9 mouse cellular contexts compared by ENCODE assay signal in the genomic region with DNA sequence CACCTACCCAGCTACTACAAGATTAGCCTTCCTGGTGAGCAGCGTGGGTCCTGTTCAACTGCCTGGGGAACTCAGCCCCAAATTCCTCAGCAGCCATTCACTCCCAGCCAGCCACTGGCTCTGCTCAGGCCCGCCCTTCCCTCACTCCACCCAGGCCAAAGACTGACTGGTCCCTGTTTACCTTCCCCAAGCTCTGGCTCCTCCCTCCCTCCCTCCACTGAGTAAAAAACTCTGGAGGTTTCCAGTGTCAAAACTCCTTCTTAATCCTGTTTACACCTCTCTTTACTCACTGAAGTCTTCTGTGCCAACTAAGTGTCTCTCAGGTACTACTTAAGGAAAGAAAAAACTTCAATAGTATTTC. TPM values are rescaled to one million over a fixed set of nuclear protein-coding genes. Genes with fewer than 3 reads are reported as not detected.
DNase-seq lines count a peak whose midpoint lies in the region; ATAC-seq lines count a peak whose summit lies in the region.
"Had no signal": no experiment of that assay in that cellular context is flagged by ENCODE, and none has a peak within 500 bp of the region (broad histone marks: within the 10 kb centered on the region; RNA-seq: fewer than 3 reads in every experiment).

No protein-coding gene starts in this region.

- no peak overlapping the region for H3K4me3 ChIP-seq in kidney, embryonic 14.5 days (ENCODE audit: low read length)

- H3K27me3 ChIP-seq in kidney, embryonic 14.5 days (ENCODE audit: control insufficient read depth, insufficient read depth, low read length) = no peaks in the 10 kb centered on the region

- H3K4me1 ChIP-seq in kidney, embryonic 14.5 days (ENCODE audit: control insufficient read depth, insufficient read depth, low read length) = peaks cover 18% of the 10 kb centered on the region

- no peaks in the 10 kb centered on the region for H3K36me3 ChIP-seq in kidney, embryonic 14.5 days (ENCODE audit: control insufficient read depth, insufficient read depth, low read length)

- no peak overlapping the region for H3K27ac ChIP-seq in kidney, embryonic 14.5 days (ENCODE audit: low read depth, low read length)

- H3K4me2 ChIP-seq in kidney, embryonic 14.5 days (replicated peaks; ENCODE audit: low read depth, low read length) = no peak overlapping the region

- WGBS in kidney, embryonic 14.5 days = 41% methylated on average over 2 of the region's 2 CpGs

- ATAC-seq in kidney, embryonic 14.5 days (ENCODE audit: low FRiP score, low TSS enrichment) = peak; percentile 32; the same call in 1 of the 2 replicates

- peak; percentile 44 for DNase-seq in ovary, adult 18-20 months (ENCODE audit: low spot score)
- no peak for DNase-seq in ovary, postnatal 10 days (ENCODE audit: low spot score)
- peak; percentile 78 to 88 for DNase-seq in lung, adult 18-20 months
- peak; percentile 59 to 77 for DNase-seq in urinary bladder, postnatal 36 days (ENCODE audit: low spot score in 2 of 2)
- no peak for DNase-seq in embryo, embryonic 9.5 days (ENCODE audit: extremely low spot score)
- no peak for DNase-seq in T-cell, adult 2 months (ENCODE audit: low spot score)
- DNase-seq in cerebellum, postnatal 36 days = no peak
- DNase-seq: left cerebral cortex, postnatal 4 days had no signal

- H3K9me3 ChIP-seq in kidney, embryonic 14.5 days (ENCODE audit: control insufficient read depth, low read length) = no peaks in the 10 kb centered on the region

- no peak overlapping the region for H3K9ac ChIP-seq in kidney, embryonic 14.5 days (ENCODE audit: low read depth, low read length)

RNA-seq across cellular contexts. Expression of a gene that starts 38.9 kb away (rescaled TPM):
- 21.8 and 29.4 TPM in 2 replicates for polyA plus RNA-seq in kidney, embryonic 14.5 days (2014; fragmentation: Nextera tagmentation; extraction: Ambion mirVana)

Comparison
In these comparisons a context has a peak if more than half of its experiments do, and no peak if none do; other contexts are left out.
1. DNase-seq: peak in ovary, adult 18-20 months (single experiment), lung, adult 18-20 months (2 of 2) and urinary bladder, postnatal 36 days (2 of 2); none in ovary, postnatal 10 days (single experiment), embryo, embryonic 9.5 days (single experiment), T-cell, adult 2 months (single experiment) and cerebellum, postnatal 36 days (0 of 2).